Mouse (Mus musculus) midbrain, postnatal 0 days (tissue): Measurements from ENCODE around the gene Trmt1. TPM values are rescaled to one million over a fixed set of nuclear protein-coding genes. Genes with fewer than 3 reads are reported as not detected.

Experiments
- ATAC-seq: fragments of 200-750 bp; cut with Nextera tagmentation; 2 replicates; pipeline ENCODE4 v1.8.0; 2017; ENCODE audit warnings: moderate number of reproducible peaks, mild to moderate bottlenecking, moderate TSS enrichment, moderate library complexity; ENCODE audit not compliant: low FRiP score
- DNase-seq: peaks from one replicate; pipeline ENCODE4 v3.0.0-alpha.2; 2015; ENCODE audit warnings: low spot score
- H3K27ac ChIP-seq: fragments of 300-500 bp; sonication (generic); 2 replicates; pipeline ENCODE4 v1.5.1; 2014; ENCODE audit warnings: low read depth, mild to moderate bottlenecking, low read length, mixed read lengths
- H3K27me3 ChIP-seq: fragments of 300-500 bp; sonication (generic); 2 replicates; pipeline ENCODE4 v1.6.1; 2014; ENCODE audit warnings: low read length, control low read depth, mixed read lengths; ENCODE audit not compliant: insufficient read depth
- H3K36me3 ChIP-seq: fragments of 300-500 bp; sonication (generic); 2 replicates; pipeline ENCODE4 v1.6.1; 2014; ENCODE audit warnings: low read length, control low read depth, mixed read lengths; ENCODE audit not compliant: insufficient read depth
- H3K4me1 ChIP-seq: fragments of 300-500 bp; sonication (generic); 2 replicates; pipeline ENCODE4 v1.6.1; 2014; ENCODE audit warnings: mild to moderate bottlenecking, control low read depth, antibody characterized with exemption, low read length, mixed read lengths; ENCODE audit not compliant: insufficient read depth
- H3K4me2 ChIP-seq: fragments of 300-500 bp; sonication (generic); 2 replicates; pipeline ENCODE4 v1.6.1; 2014; ENCODE audit warnings: low read depth, mild to moderate bottlenecking, low read length, mixed read lengths; ENCODE audit not compliant: poor library complexity, severe bottlenecking
- H3K4me3 ChIP-seq: fragments of 300-500 bp; sonication (generic); 2 replicates; pipeline ENCODE4 v1.5.1; 2014; ENCODE audit warnings: low read depth, mild to moderate bottlenecking, low read length, moderate library complexity
- H3K9ac ChIP-seq: fragments of 300-500 bp; sonication (generic); replicated peaks from 2 replicates; pipeline ENCODE4 v1.6.1; 2014; ENCODE audit warnings: mild to moderate bottlenecking, low read length, moderate library complexity, mixed read lengths; ENCODE audit not compliant: poor library complexity, severe bottlenecking
- H3K9me3 ChIP-seq: fragments of 300-500 bp; sonication (generic); 2 replicates; pipeline ENCODE4 v1.6.1; 2016; ENCODE audit warnings: low read length, control low read depth
- CTCF ChIP-seq: IDR thresholded peaks from 2 replicates; pipeline ENCODE4 v1.5.1; 2016; ENCODE audit warnings: antibody characterized with exemption, mild to moderate bottlenecking
- WGBS: fragments of 180-500 bp; shearing (Covaris S2); extraction: QIAGEN DNeasy Blood & Tissue Kit; methylation state at CpG from one replicate; pipeline ENCODE4 v1.1.7; 2014; 5-methylcytosine and 5-hydroxymethylcytosine counted together
- polyA plus RNA-seq: library from polyadenylated mRNA; unstranded; fragments of >200 nt; fragmentation: Nextera tagmentation; extraction: Ambion mirVana; gene quantifications from 2 replicates; pipeline ENCODE4 v1.2.1, GENCODE M21; 2015
- total RNA-seq: library from RNA; depleted of rRNA; stranded (reverse); fragments of >200 nt; gene quantifications from 2 replicates; pipeline ENCODE4 v1.2.3, GENCODE M21; 2014

The Trmt1 gene
- total and polyA plus RNA-seq, 2 experiments from 2014 or later = 74.2 to 99.5 TPM

DNA sequence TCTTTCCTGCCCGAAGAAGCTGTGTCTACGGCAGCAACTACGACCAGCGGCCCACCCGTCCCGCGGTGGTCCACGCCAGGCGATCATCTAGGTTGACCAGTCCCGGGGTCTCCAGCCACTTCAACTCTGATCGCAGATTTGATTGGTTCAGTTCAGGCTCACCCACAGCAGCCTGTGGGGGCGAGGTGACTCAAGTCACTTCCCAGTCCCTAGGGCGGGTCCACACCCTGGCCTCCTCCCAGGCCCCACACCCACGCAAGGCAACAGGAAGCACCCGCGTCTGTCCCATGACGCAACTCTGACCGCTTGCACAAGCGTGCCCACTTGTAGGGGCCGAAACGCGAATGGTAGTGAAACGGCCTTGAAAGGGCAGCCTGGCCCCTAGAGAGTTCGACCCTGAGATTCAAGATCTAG lies 24.6 kb upstream of the Trmt1 start:
- H3K27ac ChIP-seq = peak overlapping the region; percentile 67; the same call in 1 of the 2 replicates
- peak overlapping the region; percentile 52 for H3K4me3 ChIP-seq
- under 1% methylated on average over 24 of the region's 24 CpGs for whole genome bisulfite sequencing
- no peaks in the 10 kb centered on the region for H3K9me3 ChIP-seq
- DNase-seq = no peak
- peak overlapping the region; percentile 20 for H3K9ac ChIP-seq
- H3K27me3 ChIP-seq = peaks cover 9% of the 10 kb centered on the region; the same call in 1 of the 2 replicates
- no peak for ATAC-seq
- TF ChIP-seq CTCF = no peak
- H3K4me1 ChIP-seq = peaks cover 7% of the 10 kb centered on the region; the same call in 1 of the 2 replicates
- H3K4me2 ChIP-seq = peak overlapping the region; percentile 73
- no peaks in the 10 kb centered on the region for H3K36me3 ChIP-seq

DNA sequence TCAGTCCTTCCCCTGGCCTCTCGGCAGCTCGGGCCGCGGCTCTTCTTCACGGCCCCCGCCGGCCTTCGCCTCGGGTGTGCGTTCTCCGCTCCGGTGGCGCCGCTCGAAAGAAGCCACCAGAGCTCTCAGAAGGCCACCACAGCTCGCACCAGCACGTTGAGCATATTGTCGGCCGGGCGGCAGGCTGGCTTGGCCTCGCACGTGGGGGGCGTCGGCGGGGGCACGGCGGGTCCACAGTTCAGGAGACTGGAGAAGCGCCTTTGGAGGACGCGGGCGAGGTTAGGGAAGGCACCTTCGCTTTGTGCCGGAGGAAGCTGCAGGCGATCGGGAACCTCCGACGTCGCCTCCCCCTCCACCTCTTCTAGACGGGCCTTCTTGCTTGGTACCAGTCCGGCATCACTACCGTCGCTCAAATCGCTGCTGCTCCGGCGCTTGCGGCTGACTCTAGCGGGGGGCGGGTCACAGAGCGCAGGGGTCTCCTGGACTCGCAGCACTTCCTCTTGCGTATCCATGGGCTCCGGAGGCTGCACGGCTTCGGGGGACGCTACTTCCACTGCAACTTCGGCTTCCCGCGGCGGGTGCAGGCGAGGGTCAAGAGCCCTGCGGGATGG lies 24.0 kb upstream of the Trmt1 start:
- ATAC-seq = 0 out of 2 replicates have a peak, but pooled peaks have one; percentile 6
- H3K27ac ChIP-seq = peak overlapping the region; percentile 67
- no peaks in the 10 kb centered on the region for H3K36me3 ChIP-seq
- H3K9ac ChIP-seq = peak overlapping the region; percentile 20
- 0 out of 2 replicates have a peak, but pooled peaks cover 3% of the 10 kb centered on the region for H3K27me3 ChIP-seq
- H3K4me2 ChIP-seq = peak overlapping the region; percentile 73
- H3K4me3 ChIP-seq = peak overlapping the region; percentile 52
- no peaks in the 10 kb centered on the region for H3K9me3 ChIP-seq
- peaks cover 4% of the 10 kb centered on the region; the same call in 1 of the 2 replicates for H3K4me1 ChIP-seq
- under 1% methylated on average over 52 of the region's 61 CpGs for WGBS
- TF ChIP-seq CTCF = no peak
- DNase-seq = no peak

DNA sequence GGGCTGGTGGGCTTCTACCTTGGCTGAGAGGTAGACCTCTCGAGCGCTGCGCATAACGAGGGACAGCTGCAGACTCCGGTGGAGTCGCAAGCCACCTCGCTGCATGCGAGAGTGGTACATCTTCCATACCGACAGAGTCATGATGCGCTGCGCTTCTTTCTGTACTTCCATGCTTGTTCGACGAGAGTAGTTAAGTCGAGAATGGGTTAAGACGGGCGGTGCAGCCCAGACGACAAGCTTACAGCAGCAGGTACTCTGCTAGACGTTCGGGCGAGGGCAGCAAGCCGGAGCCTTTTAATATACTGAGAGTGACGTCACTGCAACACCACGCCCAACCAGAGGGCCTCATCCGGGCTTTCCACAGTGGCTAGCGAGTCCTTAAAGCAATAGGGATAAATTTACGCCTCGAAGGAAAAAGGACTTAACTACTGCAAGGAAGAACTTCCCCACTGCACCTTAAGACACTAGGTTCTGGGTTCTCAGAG lies 23.5 kb upstream of the Trmt1 start, which contains the start of gene Ier2:
Gene Ier2, minus strand, starts transcription at position 272 of the 485 bp plus-strand sequence.
- 0 out of 2 replicates have a peak, but pooled peaks cover under 1% of the 10 kb centered on the region for H3K36me3 ChIP-seq
- WGBS = under 1% methylated on average over 27 of the region's 27 CpGs
- H3K27me3 ChIP-seq = 0 out of 2 replicates have a peak, but pooled peaks cover 3% of the 10 kb centered on the region
- DNase-seq (peak; percentile 97), ATAC-seq (peak; percentile 65)
- no peaks in the 10 kb centered on the region for H3K9me3 ChIP-seq
- H3K27ac ChIP-seq = peak within 1 kb of the TSS; percentile 67
- TF ChIP-seq CTCF = no peak; the same call in none of the 2 replicates
- peak within 1 kb of the TSS; percentile 58 for H3K4me3 ChIP-seq
- H3K9ac ChIP-seq = peak within 1 kb of the TSS; percentile 20
- H3K4me1 ChIP-seq = peaks cover 4% of the 10 kb centered on the region; the same call in 1 of the 2 replicates
- peak within 1 kb of the TSS; percentile 73 for H3K4me2 ChIP-seq

DNA sequence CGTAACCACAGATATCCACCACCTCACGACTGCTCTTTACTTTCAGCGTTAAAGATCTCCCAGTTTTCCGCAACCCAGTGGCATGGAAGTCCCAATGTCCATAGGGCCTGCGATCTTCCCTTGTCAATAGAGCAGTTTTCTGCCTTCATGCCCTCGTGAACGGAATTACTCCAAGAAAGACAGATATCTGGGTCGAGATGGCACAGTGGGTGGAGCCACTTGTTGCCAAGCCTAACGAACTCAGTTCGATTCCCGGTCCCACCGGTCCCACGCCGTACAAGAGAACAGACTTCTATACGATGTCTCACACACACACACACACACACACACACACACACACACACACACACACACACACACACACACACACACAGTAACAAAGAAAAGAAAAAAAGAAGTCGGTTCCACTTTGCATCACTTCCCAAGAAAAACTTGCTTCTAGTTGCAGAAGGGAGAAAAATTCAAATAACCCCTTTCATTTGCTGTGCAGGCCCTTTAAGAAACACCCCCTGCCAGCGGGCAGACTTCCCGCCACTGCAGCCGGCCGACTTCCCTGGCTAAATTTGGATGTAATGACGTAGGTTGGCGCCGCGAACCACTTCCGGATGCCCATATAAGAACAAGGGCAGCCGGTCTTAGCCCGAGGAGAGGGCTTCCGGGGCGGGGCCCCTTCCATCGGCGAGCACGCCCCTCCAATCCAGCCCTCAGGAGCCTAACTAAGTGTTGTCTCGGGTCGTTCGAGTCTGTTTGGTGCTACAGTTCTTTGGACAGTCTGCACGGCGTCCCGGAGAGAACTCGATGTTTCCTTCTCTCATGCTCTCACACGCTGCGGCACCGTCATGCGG lies 22.4 kb upstream of the Trmt1 start:
- 3% methylated on average over 43 of the region's 43 CpGs for WGBS
- ATAC-seq = peak; percentile 79

DNA sequence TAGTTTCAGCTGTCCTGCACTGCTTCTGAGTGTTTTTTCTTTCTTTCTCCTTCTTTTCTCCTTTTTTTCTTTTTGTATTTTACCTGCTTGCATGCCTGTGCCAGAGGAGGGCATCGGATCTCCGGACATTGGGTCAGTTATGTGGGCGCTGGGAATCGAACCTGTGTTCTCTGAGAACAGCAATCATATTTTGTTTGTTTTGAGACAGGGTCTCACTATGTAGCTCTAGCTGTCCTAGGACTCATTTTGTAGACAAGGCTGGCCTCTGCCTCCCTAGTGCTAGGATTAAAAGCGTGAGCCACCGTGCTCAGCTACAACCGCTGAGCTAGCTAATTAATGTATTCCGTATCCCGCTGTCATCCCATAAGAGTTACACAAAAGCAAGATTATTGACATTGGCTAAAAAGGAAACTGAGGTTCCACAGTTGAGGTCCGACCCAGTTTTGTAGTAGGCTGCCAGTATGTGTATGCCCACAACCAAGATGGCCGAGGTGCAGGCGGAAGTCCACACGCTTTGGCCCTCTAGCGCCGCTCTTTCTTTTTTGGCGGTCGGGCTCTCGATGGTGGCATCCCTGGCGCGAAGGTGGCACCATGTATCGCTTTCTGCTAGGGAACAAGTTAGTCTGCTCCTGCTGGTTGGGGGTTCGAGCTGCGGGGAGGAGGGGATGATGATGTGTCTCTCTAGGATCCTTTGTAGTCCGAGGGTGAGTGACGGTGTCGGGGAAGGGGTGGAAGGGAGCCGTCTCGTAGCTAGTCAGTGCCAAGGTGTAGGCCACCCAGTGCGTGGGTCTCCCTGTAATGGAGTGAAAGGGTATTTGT lies 21.3 kb upstream of the Trmt1 start:
- H3K9me3 ChIP-seq = no peaks in the 10 kb centered on the region
- H3K27ac ChIP-seq = peak overlapping the region; percentile 86
- TF ChIP-seq CTCF = peak; percentile 72
- WGBS = under 1% methylated on average over 29 of the region's 29 CpGs
- peak; percentile 91 for DNase-seq
- 0 out of 2 replicates have a peak, but pooled peaks cover 1% of the 10 kb centered on the region for H3K27me3 ChIP-seq
- peak overlapping the region; percentile 58 for H3K4me3 ChIP-seq
- H3K4me2 ChIP-seq = peak overlapping the region; percentile 73
- peaks cover 8% of the 10 kb centered on the region; the same call in 1 of the 2 replicates for H3K36me3 ChIP-seq
- ATAC-seq = peak; percentile 76
- H3K9ac ChIP-seq = peak overlapping the region; percentile 70
- H3K4me1 ChIP-seq = peaks cover 4% of the 10 kb centered on the region; the same call in 1 of the 2 replicates

More for the DNA sequence above, 22.4 kb upstream of the Trmt1 start:
- no peak for TF ChIP-seq CTCF
- Histone ChIP-seq H3K36me3 (peaks cover 8% of the 10 kb centered on the region; the same call in 1 of the 2 replicates), H3K27ac (peak overlapping the region; percentile 86), H3K9ac (peak overlapping the region; percentile 70), H3K4me3 (peak overlapping the region; percentile 58), H3K27me3 (0 out of 2 replicates have a peak, but pooled peaks cover 3% of the 10 kb centered on the region), H3K4me2 (peak overlapping the region; percentile 73), H3K4me1 (peaks cover 4% of the 10 kb centered on the region; the same call in 1 of the 2 replicates), H3K9me3 (no peaks in the 10 kb centered on the region)
- peak; percentile 98 for DNase-seq
